Mouse (Mus musculus) thymus, adult 2 months (tissue): ENCODE results near the gene Pafah1b2.

ENCODE experiments used
- CTCF ChIP-seq: fragments of 200-500 bp; IDR thresholded peaks from 2 replicates; pipeline ENCODE4 v1.5.1; 2012; ENCODE audit warnings: mild to moderate bottlenecking, control low read depth, low read length, moderate library complexity, borderline replicate concordance; ENCODE audit not compliant: control insufficient read depth, poor library complexity, insufficient read depth; ENCODE audit errors: extremely low read depth
- POLR2A ChIP-seq: fragments of 200-500 bp; IDR thresholded peaks from 2 replicates; pipeline ENCODE4 v1.6.1; 2012; ENCODE audit warnings: mild to moderate bottlenecking, low read length, control low read depth, moderate library complexity; ENCODE audit not compliant: control insufficient read depth, poor library complexity, insufficient read depth; ENCODE audit errors: extremely low read depth

DNA sequence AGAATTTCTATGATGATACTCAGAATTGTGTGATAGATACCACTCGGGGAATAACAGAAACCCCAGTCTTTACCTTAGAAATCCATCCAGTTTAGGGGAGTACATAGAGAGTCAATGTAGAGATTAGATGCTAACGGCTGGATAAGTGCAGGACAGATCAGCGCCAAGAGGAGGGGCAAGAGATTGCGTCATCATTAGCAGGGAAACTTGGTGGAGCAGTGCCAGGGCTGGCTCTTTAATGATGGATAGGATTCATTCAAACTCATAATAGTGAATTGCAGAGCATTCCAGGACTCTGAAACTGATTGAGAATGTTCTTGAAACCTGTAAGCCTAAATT lies 27.3 kb downstream of the Pafah1b2 start:
- TF ChIP-seq CTCF (no peak), POLR2A (no peak)
